Mouse (Mus musculus) lung, postnatal 25 days (tissue): ENCODE data around the gene Stom.

Source experiments
- DNase-seq: peaks from one replicate; pipeline ENCODE4 v3.0.0; 2022; ENCODE audit warnings: low spot score

Stom gene

DNA sequence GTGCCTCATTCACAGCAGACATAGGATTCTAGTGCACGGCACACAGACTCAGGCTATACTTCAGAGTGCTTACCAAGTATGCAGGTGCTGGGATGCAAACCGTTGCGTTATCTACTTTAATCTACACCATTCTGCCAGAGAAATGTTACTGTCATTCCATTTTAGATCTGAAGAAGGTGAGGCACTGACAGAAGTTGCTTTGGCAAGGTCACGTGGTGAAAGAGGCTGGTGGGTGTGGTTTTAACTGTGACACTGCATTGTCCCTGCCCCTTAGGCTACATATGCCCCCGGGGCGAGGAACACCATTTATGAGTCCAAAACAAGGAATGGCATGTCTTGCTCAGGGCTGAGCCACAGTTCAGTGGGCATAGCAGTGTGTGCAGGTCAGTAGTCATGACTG lies 63.9 kb downstream of the Stom start:
- DNase-seq: no peak

DNA sequence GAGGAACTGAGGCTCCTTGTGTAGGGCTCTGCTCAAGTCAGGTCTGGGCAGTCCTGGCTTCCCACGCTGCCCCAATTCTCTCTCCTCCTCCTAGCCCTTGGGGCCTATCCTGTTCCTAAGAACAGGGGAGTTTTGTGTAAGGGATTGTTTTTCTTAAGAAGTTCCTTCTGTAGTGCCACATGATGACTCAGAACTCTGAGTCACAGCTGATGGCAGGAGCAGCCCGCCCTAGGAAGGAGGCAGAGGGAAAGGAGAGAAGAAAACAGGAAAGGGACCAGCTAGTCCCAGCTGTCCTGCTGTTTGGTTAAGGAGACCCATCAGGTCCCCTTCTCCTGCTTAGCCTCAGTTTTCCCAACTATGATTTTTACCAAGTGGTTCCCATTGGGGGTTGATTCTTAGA lies 65.0 kb downstream of the Stom start:
- peak; percentile 66 for DNase-seq

GRCm38 (mm10) chr2:35270531-35270984 lies 66.2 kb downstream of the Stom start:
- peak; percentile 74 for DNase-seq

GRCm38 (mm10) chr2:35269716-35270260 lies 67.0 kb downstream of the Stom start:
- DNase-seq: no peak

DNA sequence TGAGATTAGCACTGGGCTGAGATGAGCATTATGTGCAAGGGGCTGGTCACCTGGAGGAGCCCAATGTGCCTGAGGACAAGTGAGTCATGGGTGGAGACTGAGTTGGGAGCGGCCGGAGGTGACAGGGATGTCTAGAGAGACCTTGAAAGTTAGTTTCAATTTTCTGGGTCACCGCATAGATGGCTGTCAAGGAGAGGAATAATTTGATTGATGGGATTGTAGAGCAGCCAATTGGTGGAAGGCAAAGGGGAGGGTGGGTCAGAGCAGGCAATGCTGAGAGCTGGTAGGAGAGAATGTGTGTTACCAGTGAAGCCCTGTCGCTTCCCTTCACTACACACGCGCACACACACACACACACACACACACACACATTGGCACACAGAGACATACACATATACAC lies 67.6 kb downstream of the Stom start:
- DNase-seq: no peak

- peak; percentile 73 for DNase-seq
Measured at GRCm38 (mm10) chr2:35267876-35268566, 68.8 kb downstream of the Stom start.

DNA sequence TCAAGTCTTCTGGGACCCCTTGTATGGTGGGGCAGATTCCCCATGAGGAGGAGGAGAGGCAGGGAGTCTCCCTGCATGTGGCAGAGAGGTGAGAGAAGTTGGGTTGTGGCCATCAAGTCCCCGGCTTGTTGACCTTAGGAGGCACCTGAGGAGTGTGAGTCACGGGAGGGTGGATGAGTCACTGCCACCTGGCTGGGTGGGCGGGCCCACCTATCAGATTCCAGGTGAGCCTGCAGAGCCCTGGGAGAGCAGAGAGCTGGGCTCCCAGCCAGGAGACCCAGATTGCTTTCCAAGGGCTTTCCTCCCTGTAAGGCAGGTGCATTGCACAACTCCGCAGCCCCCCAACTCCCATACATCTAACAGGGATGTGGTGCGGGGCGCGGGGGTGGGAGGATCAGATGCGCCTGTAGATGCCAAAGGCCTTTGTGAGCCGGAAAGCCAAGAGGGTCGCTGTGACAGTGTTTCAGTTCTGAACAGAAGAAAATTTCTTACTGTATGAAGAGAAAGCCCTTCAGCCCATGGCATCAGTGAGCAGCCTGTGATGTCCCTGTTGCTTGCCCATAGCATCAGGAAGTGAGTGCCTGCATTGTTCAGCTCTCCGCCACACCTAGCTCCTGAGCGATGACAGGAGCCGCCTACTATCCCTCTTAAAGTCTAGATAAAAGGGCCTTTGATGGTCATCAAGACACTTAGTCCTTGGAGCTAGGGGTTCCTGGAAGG lies 69.5 kb downstream of the Stom start:
- DNase-seq: peak; percentile 89

DNA sequence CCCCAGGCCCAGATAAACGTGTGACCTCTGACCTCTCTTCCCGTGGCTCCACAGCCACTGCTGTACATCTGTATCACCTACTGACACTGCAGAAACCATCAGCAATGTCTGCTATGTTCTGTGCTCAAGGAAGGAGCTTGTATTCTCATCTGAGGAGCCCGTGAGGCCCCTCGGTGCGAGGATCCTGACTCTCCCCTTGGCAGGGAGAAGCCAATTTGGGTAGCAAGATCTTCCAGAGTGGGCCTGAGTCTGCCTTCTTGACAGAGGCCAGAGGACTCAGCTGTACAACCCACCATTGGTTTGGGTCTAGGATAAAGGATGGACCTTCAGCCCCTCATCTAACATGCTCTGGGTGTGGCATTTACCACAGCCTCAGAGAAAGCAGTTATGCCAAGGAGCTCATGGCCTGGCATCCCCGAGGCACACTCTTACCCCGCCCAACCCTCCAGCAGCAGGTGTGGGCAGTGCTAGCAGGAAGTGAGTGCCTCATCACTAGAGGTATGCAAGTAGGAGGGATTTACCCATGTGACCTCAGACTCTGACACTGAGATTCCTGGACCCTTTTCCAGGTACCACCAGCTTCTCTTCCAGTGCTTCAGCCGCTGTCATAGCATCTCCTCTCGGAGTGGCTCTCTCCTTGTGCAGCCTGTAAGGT lies 70.4 kb downstream of the Stom start:
- DNase-seq: peak; percentile 75

GRCm38 (mm10) chr2:35265775-35266174 lies 71.0 kb downstream of the Stom start:
- no peak for DNase-seq

- peak; percentile 81 for DNase-seq
Measured at GRCm38 (mm10) chr2:35265296-35265695, 71.5 kb downstream of the Stom start.

- no peak for DNase-seq
Measured at GRCm38 (mm10) chr2:35264095-35264494, 72.7 kb downstream of the Stom start.
